Mouse (Mus musculus) bone marrow, adult 2 months (tissue): ENCODE results near the gene Gm10521. TPM values are rescaled to one million over a fixed set of nuclear protein-coding genes. Genes with fewer than 3 reads are reported as not detected.

ENCODE experiments used
- H3K27ac ChIP-seq: fragments of 200-500 bp; 2 replicates; pipeline ENCODE4 v1.5.1; 2012; ENCODE audit warnings: low read depth, mild to moderate bottlenecking, control low read depth, inconsistent platforms, low read length; ENCODE audit not compliant: control insufficient read depth, poor library complexity, insufficient read depth
- H3K4me1 ChIP-seq: fragments of 200-500 bp; 2 replicates; pipeline ENCODE4 v1.6.1; 2011; ENCODE audit warnings: low read length; ENCODE audit not compliant: control insufficient read depth, insufficient read depth
- H3K4me3 ChIP-seq: fragments of 200-500 bp; replicated peaks from 2 replicates; pipeline ENCODE3; 2011; ENCODE audit warnings: mild to moderate bottlenecking, low read depth, low read length, control low read depth; ENCODE audit not compliant: control insufficient read depth
- CTCF ChIP-seq: fragments of 200-500 bp; IDR thresholded peaks from 2 replicates; pipeline ENCODE4 v1.5.1; 2011; ENCODE audit warnings: low read length, control low read depth; ENCODE audit not compliant: control insufficient read depth, insufficient read depth
- POLR2A ChIP-seq: fragments of 200-500 bp; IDR thresholded peaks from 2 replicates; pipeline ENCODE4 v1.6.1; 2011; ENCODE audit warnings: low read depth, mild to moderate bottlenecking, control low read depth, low read length, borderline replicate concordance; ENCODE audit not compliant: control insufficient read depth
- WGBS: fragments of 180-500 bp; shearing (Covaris S2); methylation state at CpG from one replicate; pipeline ENCODE4 v1.1.7; 2018; 5-methylcytosine and 5-hydroxymethylcytosine counted together
- polyA plus RNA-seq: library from polyadenylated mRNA; stranded (reverse); fragments of >200 nt; gene quantifications from 2 replicates; pipeline ENCODE4 v1.2.4, GENCODE M21; 2011; ENCODE audit warnings: low replicate concordance; ENCODE audit not compliant: missing spikeins, insufficient read depth, insufficient read length

The Gm10521 gene
- polyA plus RNA-seq, 1 experiment = 16.0 TPM

DNA sequence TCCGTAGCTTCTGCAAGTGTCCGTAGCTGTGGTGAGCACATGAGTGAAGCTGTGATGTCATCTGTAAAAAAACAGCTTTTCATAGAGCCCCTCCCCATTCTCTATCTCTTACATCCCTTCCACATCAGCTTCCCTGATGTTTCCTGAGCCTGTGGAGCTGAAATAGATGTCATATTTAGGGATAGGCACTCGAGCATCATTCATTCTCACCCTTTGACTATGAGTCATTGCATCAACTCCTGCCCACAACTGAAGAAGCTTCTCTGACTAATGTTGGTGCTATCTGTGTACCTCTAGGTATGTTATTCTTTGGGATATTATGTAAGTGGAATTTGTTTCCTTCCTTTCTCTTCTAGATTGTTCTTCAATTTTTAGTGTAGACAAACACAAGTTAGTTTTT, 29.4 kb downstream of the Gm10521 start:
- WGBS = 86% methylated on average over 3 of the region's 3 CpGs
- no peak overlapping the region for H3K4me3 ChIP-seq
- H3K4me1 ChIP-seq = peaks cover 2% of the 10 kb centered on the region; the same call in 1 of the 2 replicates
- H3K27ac ChIP-seq = no peak overlapping the region
- TF ChIP-seq POLR2A = no peak
- no peak for TF ChIP-seq CTCF

DNA sequence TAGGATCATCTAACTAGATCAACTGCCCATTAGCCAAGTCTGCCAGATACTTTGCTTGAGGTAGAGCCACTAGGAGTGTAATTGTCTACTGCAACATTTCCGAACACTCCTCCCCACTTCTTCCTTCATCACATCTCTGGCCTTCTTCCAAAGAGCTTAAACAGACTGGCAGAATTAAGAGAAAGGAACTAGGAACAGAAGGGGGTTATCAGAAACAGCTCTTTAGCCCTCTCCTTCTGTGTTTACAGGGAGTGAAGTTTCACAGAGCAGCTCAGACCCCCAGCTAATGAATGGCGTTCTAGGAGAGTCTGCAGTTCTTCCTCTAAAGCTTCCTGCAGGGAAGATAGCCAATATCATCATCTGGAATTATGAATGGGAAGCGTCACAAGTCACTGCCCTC, 38.4 kb downstream of the Gm10521 start:
- no peak for TF ChIP-seq POLR2A
- no peak for TF ChIP-seq CTCF
- no peak overlapping the region for H3K4me3 ChIP-seq
- no peaks in the 10 kb centered on the region; the same call in 1 of the 2 replicates for H3K4me1 ChIP-seq
- H3K27ac ChIP-seq = no peak overlapping the region
- WGBS = 37% methylated on average over 3 of the region's 3 CpGs

DNA sequence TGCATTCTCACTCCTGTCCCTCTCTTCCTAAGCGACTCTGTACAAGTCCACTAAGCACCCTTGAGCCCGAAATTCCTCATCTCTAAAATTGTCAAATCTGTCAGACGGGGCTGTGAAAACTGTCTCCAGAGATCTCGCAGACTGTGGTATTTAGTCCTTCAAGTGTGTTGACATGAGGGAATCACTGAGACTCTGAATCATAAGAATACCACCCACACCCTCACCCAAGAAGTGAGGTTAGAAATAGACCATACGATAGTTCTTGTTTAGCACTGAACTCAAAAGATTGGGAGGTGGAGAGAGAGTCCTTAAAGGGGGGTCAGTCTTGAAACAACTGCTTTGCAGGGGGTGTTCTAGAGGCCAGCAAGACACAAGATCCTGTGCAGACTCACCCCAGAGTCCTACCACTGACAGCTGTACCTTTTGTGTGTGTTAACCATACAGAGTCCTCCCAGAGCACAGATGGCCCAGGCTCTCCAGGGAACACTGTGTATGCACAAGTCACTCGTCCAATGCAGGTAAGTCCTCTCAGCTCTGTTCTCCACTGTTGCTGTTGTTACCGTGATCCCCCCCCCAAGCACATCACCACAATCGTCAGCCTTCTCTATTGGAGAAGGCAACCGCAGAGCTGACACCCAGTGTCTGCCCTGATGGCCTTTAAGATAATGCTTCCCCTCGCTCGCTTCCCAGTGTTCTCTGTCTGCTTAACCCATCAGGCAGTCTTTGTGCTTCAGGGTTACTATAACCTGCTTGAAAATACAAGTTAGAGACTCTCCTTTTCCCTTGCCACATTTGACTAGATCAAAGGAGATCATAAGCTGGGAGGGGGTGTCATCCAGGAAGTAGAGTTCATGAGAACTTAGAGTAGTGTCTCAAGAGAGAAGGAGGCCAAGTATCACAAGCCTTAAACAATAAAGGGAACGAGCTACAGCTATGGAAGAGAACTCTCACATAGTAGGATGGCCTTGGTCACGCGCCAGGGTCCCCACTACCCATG, 43.8 kb downstream of the Gm10521 start:
- TF ChIP-seq POLR2A (no peak), CTCF (no peak)
- Histone ChIP-seq H3K4me3 (no peak overlapping the region), H3K27ac (no peak overlapping the region), H3K4me1 (no peaks in the 10 kb centered on the region; the same call in 1 of the 2 replicates)
- 76% methylated on average over 14 of the region's 14 CpGs for WGBS

GRCm38 (mm10) chr1:171940626-171941025, 45.2 kb downstream of the Gm10521 start:
- Histone ChIP-seq H3K27ac (no peak overlapping the region), H3K4me1 (no peaks in the 10 kb centered on the region; the same call in 1 of the 2 replicates), H3K4me3 (no peak overlapping the region)
- TF ChIP-seq CTCF (no peak), POLR2A (no peak)
- 81% methylated on average over 6 of the region's 6 CpGs for WGBS

- no peak for TF ChIP-seq CTCF
- TF ChIP-seq POLR2A = no peak
- H3K4me1 ChIP-seq = no peaks in the 10 kb centered on the region; the same call in 1 of the 2 replicates
- H3K4me3 ChIP-seq = no peak overlapping the region
- no peak overlapping the region for H3K27ac ChIP-seq
- 79% methylated on average over 6 of the region's 6 CpGs for WGBS
Observed at GRCm38 (mm10) chr1:171946447-171946995, 51.1 kb downstream of the Gm10521 start.

Other genes with a start within 250 kb of the Gm10521 start
- gene Slamf7, start 242.6 kb upstream of the Gm10521 start, polyA plus RNA-seq = 3.1 and 4.7 TPM in 2 replicates
- gene Cd48, start 213.7 kb upstream of the Gm10521 start, polyA plus RNA-seq = 7.2 and 15.0 TPM in 2 replicates
- 5.7 and 11.7 TPM in 2 replicates for gene Slamf1, start 128.5 kb upstream of the Gm10521 start, polyA plus RNA-seq
- gene Cd84, start 56.0 kb upstream of the Gm10521 start, polyA plus RNA-seq = 29.3 and 41.8 TPM in 2 replicates
- gene Slamf6, start 21.9 kb downstream of the Gm10521 start, polyA plus RNA-seq = 21.2 and 30.2 TPM in 2 replicates
- 1.8 and 2.2 TPM in 2 replicates for gene Vangl2, start 132.8 kb downstream of the Gm10521 start, polyA plus RNA-seq
- not detected in 2 replicates for gene Nhlh1, start 161.9 kb downstream of the Gm10521 start, polyA plus RNA-seq
- 35.1 and 45.8 TPM in 2 replicates for gene Copa, start 186.9 kb downstream of the Gm10521 start, polyA plus RNA-seq
- 15.7 and 47.9 TPM in 2 replicates for gene Ncstn, start 187.1 kb downstream of the Gm10521 start, polyA plus RNA-seq
- gene Pex19, start 231.1 kb downstream of the Gm10521 start, polyA plus RNA-seq = 32.8 TPM in 2 replicates